Mouse (Mus musculus): ENCODE data around the gene Olfr323.

DNA sequence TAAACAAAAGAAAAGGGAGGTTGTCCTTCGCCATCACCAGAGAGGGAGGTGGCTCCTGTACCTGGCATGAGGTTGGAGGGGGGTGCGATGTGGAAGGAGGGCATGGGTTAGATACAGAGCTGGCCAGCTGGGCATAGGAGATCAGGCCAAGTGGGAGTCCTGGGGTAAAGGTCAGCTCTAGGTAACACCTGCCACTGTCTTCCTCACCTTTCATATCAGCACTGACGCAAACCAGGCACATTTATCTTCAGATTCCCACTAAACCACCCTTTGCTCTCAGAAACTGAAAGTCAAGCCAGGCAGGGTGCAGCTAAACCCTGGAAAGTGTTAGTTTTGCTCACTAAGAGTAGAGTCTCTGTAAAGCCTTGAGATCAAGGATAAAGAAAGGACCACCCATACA lies 11.9 kb downstream of the Olfr323 start:
- no peak for TF ChIP-seq POLR2A (IDR thresholded peaks at IDR 0.05; ENCODE audit: extremely low read depth, insufficient read depth, low read length)
- TF ChIP-seq CTCF (IDR thresholded peaks at IDR 0.05; ENCODE audit: low read depth, low read length), result no peak
